Mouse (Mus musculus) bone marrow, adult 2 months (tissue): ENCODE data around the gene Tekt3.

Experiments
- CTCF ChIP-seq: fragments of 200-500 bp; IDR thresholded peaks from 2 replicates; pipeline ENCODE4 v1.5.1; 2011; ENCODE audit warnings: low read length, control low read depth; ENCODE audit not compliant: control insufficient read depth, insufficient read depth
- POLR2A ChIP-seq: fragments of 200-500 bp; IDR thresholded peaks from 2 replicates; pipeline ENCODE4 v1.6.1; 2011; ENCODE audit warnings: low read depth, mild to moderate bottlenecking, control low read depth, low read length, borderline replicate concordance; ENCODE audit not compliant: control insufficient read depth

GRCm38 (mm10) chr11:63126976-63127375 is 65.5 kb downstream of the Tekt3 start:
- TF ChIP-seq POLR2A (no peak), CTCF (no peak)
